Comparison of ENCODE assay signal across 7 mouse cellular contexts in genomic region chr2:150748854-150749253, GRCm38 (mm10). TPM values are rescaled to one million over a fixed set of nuclear protein-coding genes. Genes with fewer than 3 reads are reported as not detected.
DNase-seq lines count a peak whose midpoint lies in the region; ATAC-seq and TF ChIP-seq lines count a peak whose summit lies in the region.

Gene Entpd6, plus strand, starts transcription at chr2:150749042.

- H3K27ac ChIP-seq in embryonic facial prominence, embryonic 12.5 days, result peak within 1 kb of the TSS; percentile 74
- H3K27ac ChIP-seq in kidney, adult 2 months (ENCODE audit: insufficient read depth, low read depth, low read length), result peak within 1 kb of the TSS; percentile 14
- H3K27ac ChIP-seq in limb, embryonic 12.5 days, result peak within 1 kb of the TSS; percentile 79
- peak within 1 kb of the TSS; percentile 80 for H3K27ac ChIP-seq in midbrain, embryonic 15.5 days
- peak within 1 kb of the TSS; percentile 85 for H3K27ac ChIP-seq in spleen, adult 2 months (ENCODE audit: insufficient read depth, low read length)

- H3K9me3 ChIP-seq in embryonic facial prominence, embryonic 12.5 days, result no peaks in the 10 kb centered on the region
- H3K9me3 ChIP-seq in limb, embryonic 12.5 days, result no peaks in the 10 kb centered on the region
- H3K9me3 ChIP-seq in midbrain, embryonic 15.5 days, result no peaks in the 10 kb centered on the region

- peak; percentile 79 for TF ChIP-seq CTCF in kidney, adult 2 months (conservative IDR thresholded peaks at IDR 0.05; ENCODE audit: insufficient read depth, insufficient read length, low read depth, low read length)
- peak; percentile 55; the same call in 1 of the 2 replicates for TF ChIP-seq CTCF in spleen, adult 2 months (IDR thresholded peaks at IDR 0.05; ENCODE audit: extremely low read depth, insufficient read depth, insufficient read length, insufficient replicate concordance)

- peaks cover 10% of the 10 kb centered on the region for H3K36me3 ChIP-seq in embryonic facial prominence, embryonic 12.5 days
- no peaks in the 10 kb centered on the region for H3K36me3 ChIP-seq in kidney, adult 2 months (ENCODE audit: control insufficient read depth, insufficient read depth, low read length)
- peaks cover 16% of the 10 kb centered on the region for H3K36me3 ChIP-seq in limb, embryonic 12.5 days
- H3K36me3 ChIP-seq in midbrain, embryonic 15.5 days (replicated peaks), result 0 out of 2 replicates have a peak, but pooled peaks cover 2% of the 10 kb centered on the region
- H3K36me3 ChIP-seq in spleen, adult 2 months (ENCODE audit: control insufficient read depth, insufficient read depth, low read length), result peaks cover 6% of the 10 kb centered on the region

- ATAC-seq in embryonic facial prominence, embryonic 12.5 days (ENCODE audit: insufficient number of reproducible peaks, insufficient read depth, low FRiP score, low TSS enrichment), result peak; percentile 94
- ATAC-seq in limb, embryonic 12.5 days (ENCODE audit: insufficient number of reproducible peaks, insufficient read depth, low FRiP score, low TSS enrichment, low read depth), result peak; percentile 95
- ATAC-seq in midbrain, embryonic 15.5 days (replicated peaks), result peak; percentile 98

- DNase-seq in adrenal gland, postnatal 25 days, result peak; percentile 92
- DNase-seq in heart, adult 18-20 months, result peak; percentile 97
- peak; percentile 97 for DNase-seq in kidney, adult 2 months
- peak; percentile 91 to 92 for DNase-seq in spleen, adult 2 months (ENCODE audit: low read depth in 1 of 2, low spot score in 2 of 2)

- under 1% methylated on average over 30 of the region's 30 CpGs for WGBS in embryonic facial prominence, embryonic 12.5 days
- WGBS in kidney, adult 2 months, result under 1% methylated on average over 30 of the region's 30 CpGs
- under 1% methylated on average over 30 of the region's 30 CpGs for WGBS in limb, embryonic 12.5 days
- WGBS in midbrain, embryonic 15.5 days, result 0% methylated on average over 30 of the region's 30 CpGs
- WGBS in spleen, adult 2 months, result under 1% methylated on average over 30 of the region's 30 CpGs

- H3K4me2 ChIP-seq in embryonic facial prominence, embryonic 12.5 days (replicated peaks), result peak within 1 kb of the TSS; percentile 84
- peak within 1 kb of the TSS; percentile 83 for H3K4me2 ChIP-seq in limb, embryonic 12.5 days
- H3K4me2 ChIP-seq in midbrain, embryonic 15.5 days, result peak within 1 kb of the TSS; percentile 91

- peaks cover 8% of the 10 kb centered on the region for H3K4me1 ChIP-seq in embryonic facial prominence, embryonic 12.5 days
- no peaks in the 10 kb centered on the region; the same call in 1 of the 2 replicates for H3K4me1 ChIP-seq in kidney, adult 2 months (ENCODE audit: control insufficient read depth, insufficient read depth, low read length)
- H3K4me1 ChIP-seq in limb, embryonic 12.5 days (replicated peaks), result peaks cover 9% of the 10 kb centered on the region
- H3K4me1 ChIP-seq in midbrain, embryonic 15.5 days, result peaks cover 12% of the 10 kb centered on the region
- peaks cover 6% of the 10 kb centered on the region; the same call in 1 of the 2 replicates for H3K4me1 ChIP-seq in spleen, adult 2 months (ENCODE audit: control insufficient read depth, insufficient read depth, insufficient read length)

- no peaks in the 10 kb centered on the region for H3K27me3 ChIP-seq in embryonic facial prominence, embryonic 12.5 days
- no peaks in the 10 kb centered on the region for H3K27me3 ChIP-seq in kidney, adult 2 months (replicated peaks; ENCODE audit: control insufficient read depth, insufficient read depth, low read length)
- peaks cover 3% of the 10 kb centered on the region; the same call in 1 of the 2 replicates for H3K27me3 ChIP-seq in limb, embryonic 12.5 days
- H3K27me3 ChIP-seq in midbrain, embryonic 15.5 days (replicated peaks), result no peaks in the 10 kb centered on the region
- no peaks in the 10 kb centered on the region for H3K27me3 ChIP-seq in spleen, adult 2 months (ENCODE audit: control insufficient read depth, insufficient read depth, low read length)

- TF ChIP-seq POLR2A in kidney, adult 2 months (IDR thresholded peaks at IDR 0.05; ENCODE audit: low read depth, low read length), result peak; percentile 81
- peak; percentile 64 for TF ChIP-seq POLR2A in spleen, adult 2 months (IDR thresholded peaks at IDR 0.05; ENCODE audit: low read depth, low read length)

- H3K4me3 ChIP-seq in embryonic facial prominence, embryonic 12.5 days, result peak within 1 kb of the TSS; percentile 72
- H3K4me3 ChIP-seq in kidney, adult 2 months (ENCODE audit: insufficient read depth, low read depth, low read length), result peak within 1 kb of the TSS; percentile 64
- peak within 1 kb of the TSS; percentile 66 for H3K4me3 ChIP-seq in limb, embryonic 12.5 days (replicated peaks)
- peak within 1 kb of the TSS; percentile 64 for H3K4me3 ChIP-seq in midbrain, embryonic 15.5 days
- peak within 1 kb of the TSS; percentile 76 for H3K4me3 ChIP-seq in spleen, adult 2 months (ENCODE audit: extremely low read depth, insufficient read depth, insufficient read length)

- peak within 1 kb of the TSS; percentile 75 for H3K9ac ChIP-seq in embryonic facial prominence, embryonic 12.5 days
- H3K9ac ChIP-seq in limb, embryonic 12.5 days (replicated peaks), result peak within 1 kb of the TSS; percentile 65
- peak within 1 kb of the TSS; percentile 68 for H3K9ac ChIP-seq in midbrain, embryonic 15.5 days

RNA-seq across cellular contexts. Expression of gene Entpd6, which starts in this region (rescaled TPM):
- total RNA-seq in adrenal gland, postnatal 25 days (2021), result 7.0 and 7.9 TPM in 2 replicates
- 31.5 and 32.6 TPM in 2 replicates for polyA plus RNA-seq in embryonic facial prominence, embryonic 12.5 days (2016; fragmentation: Nextera tagmentation; extraction: Ambion mirVana)
- total RNA-seq in heart, adult 18-20 months (2021), result 10 to 100 TPM; 17.6 to 17.8 TPM
- 21.7 and 22.0 TPM in 2 replicates for polyA plus RNA-seq in kidney, adult 2 months (2012; rRNA removed)
- 24.2 and 25.0 TPM in 2 replicates for polyA plus RNA-seq in limb, embryonic 12.5 days (2016; fragmentation: Nextera tagmentation; extraction: Ambion mirVana)
- 71.5 and 71.8 TPM in 2 replicates for polyA plus RNA-seq in midbrain, embryonic 15.5 days (2015; fragmentation: Nextera tagmentation; extraction: Ambion mirVana)
- polyA plus RNA-seq in spleen, adult 2 months (2012; rRNA removed), result 26.3 and 31.7 TPM in 2 replicates

Comparison
In these comparisons a context has a peak if more than half of its experiments do, and no peak if none do; other contexts are left out.
1. Peak in every context shown above with its lines: DNase-seq, ATAC-seq, H3K4me3 ChIP-seq and H3K27ac ChIP-seq.
2. H3K27ac ChIP-seq: peak in every context shown above with its lines; median percentile 85 in spleen, adult 2 months; 80 in midbrain, embryonic 15.5 days; 79 in limb, embryonic 12.5 days; 74 in embryonic facial prominence, embryonic 12.5 days; 14 in kidney, adult 2 months.